Mouse (Mus musculus) bone marrow macrophage, adult 2 months (primary cell): ENCODE measurements at regions not wholly inside any gene's neighbourhood (a gene's known extent, or its start where the extent isn't known, plus 50 kb on each side); places are given as distances from the start of the nearest gene placed in this dataset.

ENCODE experiments used
- CTCF ChIP-seq: IDR thresholded peaks from 2 replicates; pipeline ENCODE4 v1.5.1; 2012; ENCODE audit warnings: low read depth, mild to moderate bottlenecking, low read length, moderate library complexity
- POLR2A ChIP-seq: IDR thresholded peaks from 2 replicates; pipeline ENCODE4 v1.6.1; 2012; ENCODE audit warnings: mild to moderate bottlenecking, low read depth, low read length, borderline replicate concordance

DNA sequence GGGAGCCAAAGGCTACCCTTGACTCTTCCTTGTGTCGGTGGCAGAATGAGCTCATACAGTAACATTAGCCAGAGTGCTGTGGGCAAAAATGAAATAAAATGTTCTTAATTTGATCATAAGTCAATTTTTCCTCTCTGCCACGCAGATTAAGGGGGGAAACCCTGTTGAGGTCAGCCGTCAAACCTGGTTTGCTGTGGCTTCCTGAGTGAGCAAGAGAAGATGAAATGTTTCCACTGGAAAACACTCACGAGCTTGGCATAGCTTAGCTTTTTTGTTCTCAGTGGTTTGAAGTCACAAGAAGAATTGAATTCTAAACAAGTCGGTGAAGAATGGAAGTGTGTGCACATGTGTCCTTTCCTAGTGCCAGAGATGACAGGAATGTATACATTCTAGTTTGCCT is 57.3 kb upstream of the 1700020N01Rik start:
- TF ChIP-seq CTCF = no peak
- TF ChIP-seq POLR2A = no peak
